Mouse (Mus musculus): ENCODE results near the gene Npc2. TPM values are rescaled to one million over a fixed set of nuclear protein-coding genes. Genes with fewer than 3 reads are reported as not detected.

Gene Npc2
- total and polyA plus RNA-seq, 3 experiments = 73.4 to 98.5 (median 89.0) TPM

GRCm38 (mm10) chr12:84765506-84765905, 7.4 kb downstream of the Npc2 start:
- dilution Hi-C loops (cut with MboI; ENCODE audit: extremely low pct_ligation_motif_present, extremely low pct_unique_long_range_greater_than_20kb, low sequenced_read_pairs) (no loop called here), in situ Hi-C loops (cut with MboI; ENCODE audit: low pct_ligation_motif_present, low pct_unique_long_range_greater_than_20kb, low sequenced_read_pairs) (no loop called here)
- Histone ChIP-seq H3K9ac (ENCODE audit: insufficient read depth, low read depth) (no peak overlapping the region), H3K4me3 (replicated peaks in 1 of 3; ENCODE audit: low read depth in 2 of 3, low read length in 2 of 3, poor library complexity in 1 of 3) (no peak overlapping the region), H3K27ac (ENCODE audit: insufficient read depth, low read depth) (no peak overlapping the region), H3K9me3 (replicated peaks; ENCODE audit: low read length) (no peaks in the 10 kb centered on the region), H3K4me1 (ENCODE audit: control insufficient read depth in 1 of 2, insufficient read depth in 2 of 2) (peaks cover 28 to 86% of the 10 kb centered on the region in 2 experiments), H3K79me2 (replicated peaks; ENCODE audit: control insufficient read depth, extremely low read depth, insufficient read depth, poor library complexity, severe bottlenecking) (no peaks in the 10 kb centered on the region), H3K27me3 (replicated peaks) (no peaks in the 10 kb centered on the region), H3K36me3 (replicated peaks in 1 of 2; ENCODE audit: control insufficient read depth in 1 of 2, insufficient read depth in 1 of 2, low read length in 1 of 2) (peaks cover 24 to 70% of the 10 kb centered on the region in 2 experiments), H3K4me2 (ENCODE audit: insufficient read depth, low read depth, poor library complexity, severe bottlenecking) (no peak overlapping the region)
- no peak for DNase-seq (ENCODE audit: extremely low read depth)
- TF ChIP-seq CHD1 (IDR thresholded peaks at IDR 0.05; ENCODE audit: low read depth, low read length) (no peak), E2F4 (IDR thresholded peaks at IDR 0.05; ENCODE audit: insufficient replicate concordance, low read depth, low read length) (no peak), ZMIZ1 (IDR thresholded peaks at IDR 0.05; ENCODE audit: low read depth, low read length) (no peak), USF2 (conservative IDR thresholded peaks at IDR 0.05; ENCODE audit: low read depth, low read length) (no peak), EP300 (IDR thresholded peaks at IDR 0.05; ENCODE audit: low read length) (no peak), SIN3A (IDR thresholded peaks at IDR 0.05; ENCODE audit: low read length) (no peak), RAD21 (IDR thresholded peaks at IDR 0.05; ENCODE audit: low read depth, low read length) (no peak), NELFE (IDR thresholded peaks at IDR 0.05; ENCODE audit: low read depth, low read length) (no peak), ETS1 (conservative IDR thresholded peaks at IDR 0.05; ENCODE audit: low read depth, low read length) (no peak)

- Histone ChIP-seq H3K4me3 (replicated peaks in 1 of 3; ENCODE audit: low read depth in 2 of 3, low read length in 2 of 3, poor library complexity in 1 of 3) (no peak overlapping the region), H3K79me2 (replicated peaks; ENCODE audit: control insufficient read depth, extremely low read depth, insufficient read depth, poor library complexity, severe bottlenecking) (no peaks in the 10 kb centered on the region), H3K27ac (ENCODE audit: insufficient read depth, low read depth) (no peak overlapping the region), H3K27me3 (replicated peaks) (no peaks in the 10 kb centered on the region), H3K4me1 (ENCODE audit: control insufficient read depth in 1 of 2, insufficient read depth in 2 of 2) (peaks cover 28 to 78% of the 10 kb centered on the region in 2 experiments), H3K9ac (ENCODE audit: insufficient read depth, low read depth) (no peak overlapping the region), H3K9me3 (replicated peaks; ENCODE audit: low read length) (no peaks in the 10 kb centered on the region), H3K4me2 (ENCODE audit: insufficient read depth, low read depth, poor library complexity, severe bottlenecking) (no peak overlapping the region), H3K36me3 (replicated peaks in 1 of 2; ENCODE audit: control insufficient read depth in 1 of 2, insufficient read depth in 1 of 2, low read length in 1 of 2) (peaks cover 26 to 72% of the 10 kb centered on the region in 2 experiments)
- no peak for TF ChIP-seq ZMIZ1 (IDR thresholded peaks at IDR 0.05; ENCODE audit: low read depth, low read length)
- TF ChIP-seq ETS1 (conservative IDR thresholded peaks at IDR 0.05; ENCODE audit: low read depth, low read length) = no peak
- no peak for TF ChIP-seq ELF1 (IDR thresholded peaks at IDR 0.05; ENCODE audit: low read depth, low read length)
- no peak for TF ChIP-seq E2F4 (IDR thresholded peaks at IDR 0.05; ENCODE audit: insufficient replicate concordance, low read depth, low read length)
- TF ChIP-seq NRF1 (IDR thresholded peaks at IDR 0.05; ENCODE audit: low read depth, low read length) = no peak
- no peak for TF ChIP-seq RAD21 (IDR thresholded peaks at IDR 0.05; ENCODE audit: low read depth, low read length)
- no peak for TF ChIP-seq MAFK (IDR thresholded peaks at IDR 0.05; ENCODE audit: insufficient replicate concordance, low read length)
- no peak for TF ChIP-seq MXI1 (IDR thresholded peaks at IDR 0.05; ENCODE audit: low read depth, low read length)
- no peak for TF ChIP-seq MEF2A (IDR thresholded peaks at IDR 0.05; ENCODE audit: borderline replicate concordance, low read depth, low read length)
- no peak for TF ChIP-seq POLR2A (IDR thresholded peaks at IDR 0.05; ENCODE audit: low read depth, low read length)
- no peak for TF ChIP-seq BHLHE40 (IDR thresholded peaks at IDR 0.05; ENCODE audit: low read depth, low read length)
- TF ChIP-seq USF1 (IDR thresholded peaks at IDR 0.05; ENCODE audit: low read depth, low read length) = no peak
- no peak for TF ChIP-seq EP300 (IDR thresholded peaks at IDR 0.05; ENCODE audit: low read length)
- TF ChIP-seq TCF12 (IDR thresholded peaks at IDR 0.05; ENCODE audit: low read depth, low read length) = no peak
- TF ChIP-seq HCFC1 (IDR thresholded peaks at IDR 0.05; ENCODE audit: low read depth, low read length) = no peak
- TF ChIP-seq JUND (conservative IDR thresholded peaks at IDR 0.05; ENCODE audit: low read depth, low read length) = no peak
- DNase-seq (ENCODE audit: extremely low read depth) = no peak
- in situ Hi-C loops (cut with MboI; ENCODE audit: low pct_ligation_motif_present, low pct_unique_long_range_greater_than_20kb, low sequenced_read_pairs) = no loop called here
- dilution Hi-C loops (cut with MboI; ENCODE audit: extremely low pct_ligation_motif_present, extremely low pct_unique_long_range_greater_than_20kb, low sequenced_read_pairs) = no loop called here
Observed at GRCm38 (mm10) chr12:84764756-84765155, 8.2 kb downstream of the Npc2 start.

All from CH12.LX (cell line).